Mouse (Mus musculus) liver, embryonic 15.5 days (tissue): ENCODE measurements around the gene Mup20. TPM values are rescaled to one million over a fixed set of nuclear protein-coding genes. Genes with fewer than 3 reads are reported as not detected.
"Not testable (repeated sequence)": the region's sequence is repeated elsewhere in the genome, so short reads cannot be mapped to it uniquely, and the experiment has no call there.

Experiments used
- ATAC-seq: fragments of 200-750 bp; cut with Nextera tagmentation; 2 replicates; pipeline ENCODE4 v1.8.0; 2017; ENCODE audit warnings: moderate number of reproducible peaks, mild to moderate bottlenecking, moderate library complexity; ENCODE audit not compliant: insufficient read depth
- H3K27ac ChIP-seq: fragments of 300-500 bp; sonication (generic); replicated peaks from 2 replicates; pipeline ENCODE4 v1.5.1; 2015; ENCODE audit warnings: mild to moderate bottlenecking, inconsistent platforms
- H3K27me3 ChIP-seq: fragments of 300-500 bp; sonication (generic); 2 replicates; pipeline ENCODE4 v1.6.1; 2015; ENCODE audit warnings: mild to moderate bottlenecking, inconsistent platforms
- H3K36me3 ChIP-seq: fragments of 300-500 bp; sonication (generic); replicated peaks from 2 replicates; pipeline ENCODE4 v1.6.1; 2015; ENCODE audit warnings: moderate library complexity, mild to moderate bottlenecking, inconsistent platforms
- H3K4me1 ChIP-seq: fragments of 300-500 bp; sonication (generic); replicated peaks from 2 replicates; pipeline ENCODE4 v1.6.1; 2015; ENCODE audit warnings: inconsistent platforms
- H3K4me2 ChIP-seq: fragments of 300-500 bp; sonication (generic); 2 replicates; pipeline ENCODE4 v1.6.1; 2015; ENCODE audit warnings: moderate library complexity, mild to moderate bottlenecking, inconsistent platforms
- H3K4me3 ChIP-seq: fragments of 300-500 bp; sonication (generic); replicated peaks from 2 replicates; pipeline ENCODE4 v1.5.1; 2015; ENCODE audit warnings: mild to moderate bottlenecking, inconsistent platforms
- H3K9ac ChIP-seq: fragments of 300-500 bp; sonication (generic); 2 replicates; pipeline ENCODE4 v1.6.1; 2015; ENCODE audit warnings: moderate library complexity, mild to moderate bottlenecking, inconsistent platforms
- H3K9me3 ChIP-seq: fragments of 300-500 bp; sonication (generic); replicated peaks from 2 replicates; pipeline ENCODE4 v1.6.1; 2016; ENCODE audit warnings: inconsistent platforms
- WGBS: fragments of 180-500 bp; shearing (Covaris S2); methylation state at CpG from one replicate; pipeline ENCODE4 v1.1.7; 2015; ENCODE audit warnings: mixed read lengths; ENCODE audit not compliant: insufficient replicate concordance; 5-methylcytosine and 5-hydroxymethylcytosine counted together
- polyA plus RNA-seq: library from polyadenylated mRNA; unstranded; fragments of >200 nt; fragmentation: Nextera tagmentation; extraction: Ambion mirVana; gene quantifications from 2 replicates; pipeline ENCODE4 v1.2.1, GENCODE M21; 2015

The Mup20 gene
- polyA plus RNA-seq, result 0.09 TPM in 1 of 2 replicates, not detected in the other

GRCm38 (mm10) chr4:62054058-62054457, at the start of gene Mup20:
Mup20 (minus strand) TSS chr4:62054158.
- not testable (repeated sequence) for ATAC-seq, H3K9ac ChIP-seq, H3K4me1 ChIP-seq, H3K27ac ChIP-seq, H3K9me3 ChIP-seq, H3K4me3 ChIP-seq, H3K36me3 ChIP-seq, H3K27me3 ChIP-seq, H3K4me2 ChIP-seq
- 38% methylated on average over 3 of the region's 3 CpGs for WGBS

DNA sequence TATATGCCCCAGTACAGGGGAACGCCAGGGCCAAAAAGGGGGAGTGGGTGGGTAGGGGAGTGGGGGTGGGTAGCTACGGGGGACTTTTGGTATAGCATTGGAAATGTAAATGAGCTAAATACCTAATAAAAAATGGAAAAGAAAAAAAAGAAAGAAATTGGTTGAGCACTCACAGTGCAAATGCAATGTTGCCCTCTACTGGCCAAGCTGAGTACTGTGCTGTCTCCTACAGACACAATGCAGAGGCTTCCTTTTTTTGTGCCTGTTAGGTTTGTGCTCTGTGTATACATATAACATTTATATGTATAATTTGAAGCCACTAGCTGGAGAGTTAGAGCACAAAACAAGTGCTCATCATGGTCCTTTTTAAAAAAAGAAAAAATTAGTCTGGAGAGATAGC, 49.4 kb upstream of the Mup20 start:
- not testable (repeated sequence) for H3K9ac ChIP-seq, H3K4me2 ChIP-seq, H3K9me3 ChIP-seq, H3K27ac ChIP-seq, ATAC-seq, H3K4me3 ChIP-seq, H3K27me3 ChIP-seq, H3K36me3 ChIP-seq, H3K4me1 ChIP-seq
- WGBS, result 45% methylated on average over 2 of the region's 2 CpGs

GRCm38 (mm10) chr4:62087953-62088352, 34.0 kb upstream of the Mup20 start:
- no peaks in the 10 kb centered on the region for H3K27me3 ChIP-seq
- H3K4me1 ChIP-seq, result no peaks in the 10 kb centered on the region
- H3K36me3 ChIP-seq, result no peaks in the 10 kb centered on the region
- WGBS, result 52% methylated on average over 2 of the region's 2 CpGs
- H3K9me3 ChIP-seq, result no peaks in the 10 kb centered on the region
- no peak overlapping the region for H3K4me2 ChIP-seq
- no peak; the same call in 1 of the 2 replicates for ATAC-seq
- H3K27ac ChIP-seq, result no peak overlapping the region
- H3K4me3 ChIP-seq, result no peak overlapping the region
- no peak overlapping the region for H3K9ac ChIP-seq

- Histone ChIP-seq H3K9me3 (no peaks in the 10 kb centered on the region), H3K27me3 (no peaks in the 10 kb centered on the region), H3K27ac (no peak within 1 kb of the TSS), H3K4me1 (no peaks in the 10 kb centered on the region), H3K9ac (no peak within 1 kb of the TSS), H3K4me2 (no peak within 1 kb of the TSS), H3K4me3 (no peak within 1 kb of the TSS), H3K36me3 (no peaks in the 10 kb centered on the region)
- ATAC-seq, result no peak
- WGBS, result 44% methylated on average over 2 of the region's 2 CpGs
Measured at GRCm38 (mm10) chr4:62087241-62087640, 33.3 kb upstream of the Mup20 start, which contains the start of gene Mup3. Mup3 (minus strand) TSS chr4:62087342.

DNA sequence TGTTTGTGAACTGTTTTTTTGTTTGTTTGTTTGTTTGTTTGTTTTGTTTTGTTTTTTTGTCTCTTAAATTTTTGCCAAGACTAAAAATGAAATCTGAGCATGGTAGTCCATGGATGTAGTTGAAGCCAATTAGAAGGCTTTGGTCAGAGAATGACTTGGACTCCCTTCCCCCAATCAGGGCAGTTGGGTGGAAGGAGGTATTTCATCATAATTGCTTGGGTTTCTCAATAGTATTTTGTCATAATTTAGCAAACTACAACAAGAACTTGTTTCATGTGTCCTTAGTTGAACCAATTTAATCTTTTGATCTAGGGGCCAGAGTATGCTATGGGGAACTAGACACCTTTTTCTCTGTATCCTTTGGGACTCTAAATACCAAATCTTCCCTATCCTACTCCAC, 28.8 kb upstream of the Mup20 start:
- Histone ChIP-seq H3K27ac (no peak overlapping the region), H3K4me2 (no peak overlapping the region)
- no peak for ATAC-seq

DNA sequence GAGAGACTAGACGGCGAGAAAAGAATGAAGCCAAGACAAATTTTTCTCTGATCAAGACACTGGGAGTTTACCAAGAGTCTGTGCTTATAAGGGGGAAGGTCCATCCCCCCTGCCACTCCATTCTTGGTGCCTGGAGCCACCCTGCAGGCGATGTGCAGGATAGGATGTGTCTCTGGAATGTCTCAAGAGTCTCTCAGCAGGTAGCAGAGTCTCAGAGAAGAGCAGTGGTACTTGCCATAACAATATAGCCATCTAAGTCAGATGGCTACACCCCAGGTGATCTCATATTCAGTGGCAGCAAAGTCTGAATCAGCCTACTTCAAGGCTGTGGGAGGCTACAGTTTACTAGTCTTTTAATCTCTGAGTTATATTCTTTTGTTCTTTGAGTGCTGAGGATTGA, 21.2 kb upstream of the Mup20 start:
- H3K27ac ChIP-seq, result no peak overlapping the region
- H3K36me3 ChIP-seq, result no peaks in the 10 kb centered on the region
- H3K4me1 ChIP-seq, result no peaks in the 10 kb centered on the region
- ATAC-seq, result no peak
- 54% methylated on average over 3 of the region's 3 CpGs for WGBS
- H3K27me3 ChIP-seq, result no peaks in the 10 kb centered on the region
- no peak overlapping the region for H3K4me3 ChIP-seq
- no peaks in the 10 kb centered on the region for H3K9me3 ChIP-seq
- no peak overlapping the region for H3K9ac ChIP-seq
- no peak overlapping the region for H3K4me2 ChIP-seq

More for the DNA sequence above, 28.8 kb upstream of the Mup20 start:
- Histone ChIP-seq H3K36me3 (no peaks in the 10 kb centered on the region), H3K4me3 (no peak overlapping the region), H3K9me3 (no peaks in the 10 kb centered on the region), H3K27me3 (no peaks in the 10 kb centered on the region), H3K9ac (no peak overlapping the region), H3K4me1 (no peaks in the 10 kb centered on the region)

GRCm38 (mm10) chr4:62054780-62055179, 822 bp upstream of the Mup20 start:
- not testable (repeated sequence) for H3K9me3 ChIP-seq, H3K9ac ChIP-seq, H3K27me3 ChIP-seq, H3K27ac ChIP-seq, ATAC-seq, H3K4me1 ChIP-seq, H3K4me3 ChIP-seq, H3K4me2 ChIP-seq, H3K36me3 ChIP-seq
- WGBS, result 39% methylated on average over 2 of the region's 2 CpGs

DNA sequence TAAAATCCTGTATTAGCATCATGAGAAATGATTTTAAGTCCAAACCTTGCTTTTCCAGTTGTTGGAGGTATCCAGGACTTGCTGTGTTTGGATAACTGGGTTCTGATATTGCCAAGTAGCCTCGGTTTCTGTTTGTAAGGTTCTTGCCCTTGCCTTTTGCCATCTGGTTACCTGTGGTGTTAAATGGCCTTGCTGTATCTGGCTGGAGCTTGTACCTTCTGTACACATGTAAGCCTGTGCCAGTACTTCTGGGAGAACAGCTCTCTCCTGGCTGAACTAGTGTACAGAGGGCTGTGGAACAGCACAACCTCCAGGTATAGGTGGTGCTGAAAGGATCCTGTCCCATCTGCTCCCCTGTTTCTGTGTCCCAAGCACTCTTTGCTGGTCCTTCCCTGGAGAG, 27.7 kb downstream of the Mup20 start:
- ATAC-seq, result no peak
- no peak overlapping the region for H3K4me3 ChIP-seq
- no peaks in the 10 kb centered on the region for H3K36me3 ChIP-seq
- no peaks in the 10 kb centered on the region for H3K27me3 ChIP-seq
- H3K9ac ChIP-seq, result no peak overlapping the region
- H3K27ac ChIP-seq, result no peak overlapping the region
- WGBS, result 53% methylated on average over 1 of the region's 1 CpGs
- no peak overlapping the region for H3K4me2 ChIP-seq
- no peaks in the 10 kb centered on the region for H3K9me3 ChIP-seq
- no peaks in the 10 kb centered on the region for H3K4me1 ChIP-seq

GRCm38 (mm10) chr4:62024256-62024959, 29.6 kb downstream of the Mup20 start:
- Histone ChIP-seq H3K36me3 (no peaks in the 10 kb centered on the region), H3K4me3 (no peak overlapping the region), H3K4me1 (no peaks in the 10 kb centered on the region), H3K4me2 (no peak overlapping the region), H3K27ac (no peak overlapping the region), H3K9ac (no peak overlapping the region), H3K27me3 (no peaks in the 10 kb centered on the region), H3K9me3 (no peaks in the 10 kb centered on the region)
- 44% methylated on average over 2 of the region's 2 CpGs for WGBS
- ATAC-seq, result no peak

DNA sequence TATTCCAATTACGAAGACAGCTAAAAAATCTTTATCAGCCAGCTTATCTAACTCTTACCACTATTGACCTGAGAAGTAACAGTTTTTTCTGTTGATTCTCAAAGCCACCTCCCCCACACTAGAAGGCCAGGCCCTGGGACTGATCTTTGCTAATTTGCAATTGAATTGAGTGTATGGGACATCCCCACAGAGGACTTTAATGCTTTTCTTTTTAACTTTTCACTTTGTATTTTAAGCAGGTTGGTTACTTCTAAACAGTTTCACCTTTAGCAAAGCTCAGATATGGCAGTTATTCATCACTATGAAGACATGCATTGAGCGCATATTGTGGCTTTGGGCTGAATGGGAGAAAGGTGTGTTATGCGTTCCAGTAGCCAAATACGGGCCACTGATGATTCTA, 30.3 kb downstream of the Mup20 start:
- Histone ChIP-seq H3K27me3 (no peaks in the 10 kb centered on the region), H3K27ac (no peak overlapping the region), H3K4me3 (no peak overlapping the region), H3K4me2 (no peak overlapping the region), H3K9ac (no peak overlapping the region), H3K4me1 (no peaks in the 10 kb centered on the region), H3K9me3 (no peaks in the 10 kb centered on the region), H3K36me3 (no peaks in the 10 kb centered on the region)
- 70% methylated on average over 4 of the region's 4 CpGs for WGBS
- no peak for ATAC-seq

DNA sequence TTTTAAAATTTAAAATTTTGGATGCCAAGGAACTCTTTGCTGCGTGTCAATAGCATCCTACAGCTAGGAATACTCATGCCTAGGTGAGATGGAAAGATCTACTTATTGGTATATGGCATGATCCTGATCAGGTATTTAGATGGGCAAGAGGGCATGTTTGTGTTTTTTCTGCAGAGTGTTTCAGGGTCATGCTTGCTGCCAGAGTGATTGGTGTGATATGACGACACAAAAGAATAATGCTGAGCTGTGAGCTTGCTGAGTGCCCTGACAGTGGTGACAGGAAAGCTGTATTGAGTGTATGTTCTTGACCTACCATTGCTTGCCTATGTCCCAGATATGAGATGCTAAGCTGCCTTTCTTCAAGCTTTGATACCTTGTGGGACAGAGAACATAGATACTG, 30.8 kb downstream of the Mup20 start:
- no peaks in the 10 kb centered on the region for H3K9me3 ChIP-seq
- H3K27ac ChIP-seq, result no peak overlapping the region
- H3K27me3 ChIP-seq, result no peaks in the 10 kb centered on the region
- H3K4me3 ChIP-seq, result no peak overlapping the region
- no peak for ATAC-seq
- WGBS, result 53% methylated on average over 2 of the region's 2 CpGs
- H3K4me2 ChIP-seq, result no peak overlapping the region
- H3K4me1 ChIP-seq, result no peaks in the 10 kb centered on the region
- no peaks in the 10 kb centered on the region for H3K36me3 ChIP-seq
- H3K9ac ChIP-seq, result no peak overlapping the region

DNA sequence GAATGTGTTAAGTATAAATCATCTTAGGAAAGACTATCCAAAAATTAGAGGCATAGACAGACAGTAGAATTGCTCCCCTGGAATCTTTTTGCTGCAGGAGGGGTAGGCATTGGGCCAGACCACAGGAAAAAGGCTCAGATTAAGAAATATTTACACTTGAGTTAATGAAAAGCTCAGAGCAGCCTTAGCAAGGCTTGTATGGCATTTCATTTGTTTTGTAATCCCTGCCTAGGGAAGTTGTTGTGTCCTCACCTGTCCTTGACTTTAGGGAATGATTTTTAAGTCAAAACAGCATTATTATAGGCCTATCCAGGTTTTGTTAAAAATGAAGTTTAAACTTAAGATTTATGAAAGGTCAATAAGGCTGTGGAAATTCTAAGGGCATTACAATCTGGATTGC, 33.4 kb downstream of the Mup20 start:
- H3K9me3 ChIP-seq, H3K9ac ChIP-seq, H3K4me2 ChIP-seq, H3K27me3 ChIP-seq, H3K27ac ChIP-seq, ATAC-seq, H3K4me3 ChIP-seq, H3K36me3 ChIP-seq, H3K4me1 ChIP-seq: not testable (repeated sequence)
